Mouse (Mus musculus): Measurements from ENCODE around the gene Cyp51.

GRCm38 (mm10) chr5:4060313-4060712 lies 44.2 kb downstream of the Cyp51 start:
- TF ChIP-seq CTCF (IDR thresholded peaks at IDR 0.05; ENCODE audit: insufficient read depth, low read length) = no peak
- TF ChIP-seq POLR2A (IDR thresholded peaks at IDR 0.05; ENCODE audit: borderline replicate concordance, extremely low read depth, low read depth, low read length) = no peak

Measured in lung, adult 2 months (tissue).